Mouse (Mus musculus): ENCODE measurements around the gene Stra6. TPM values are rescaled to one million over a fixed set of nuclear protein-coding genes. Genes with fewer than 3 reads are reported as not detected.

The Stra6 gene
- total and polyA plus RNA-seq, 3 experiments = 0.08 to 0.09 (median 0.08) TPM

DNA sequence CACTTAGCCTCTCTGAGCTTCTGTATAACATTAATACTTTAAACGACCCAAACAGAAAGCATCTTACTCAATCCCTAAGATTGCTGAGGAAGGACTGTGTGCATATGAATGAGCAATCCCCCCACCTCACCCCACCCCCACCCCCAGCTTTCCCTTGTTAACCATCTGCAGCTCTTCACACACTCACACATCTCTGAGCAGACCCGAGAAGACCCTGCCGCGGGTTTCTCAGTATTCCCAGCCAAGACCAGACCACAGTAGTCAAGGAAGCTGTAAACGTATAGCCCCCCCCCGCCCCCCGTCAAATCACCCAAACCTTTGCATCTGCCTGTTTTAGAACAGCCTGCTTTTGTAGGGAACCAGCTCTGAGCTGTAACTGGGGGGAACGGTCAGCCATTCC, 21.0 kb downstream of the Stra6 start:
- dilution Hi-C loops (cut with MboI; ENCODE audit: extremely low pct_ligation_motif_present, extremely low pct_unique_long_range_greater_than_20kb, low sequenced_read_pairs) (no loop called here), in situ Hi-C loops (cut with MboI; ENCODE audit: low pct_ligation_motif_present, low pct_unique_long_range_greater_than_20kb, low sequenced_read_pairs) (no loop called here)
- H3K27ac ChIP-seq (ENCODE audit: insufficient read depth, low read depth) = no peak overlapping the region
- H3K4me1 ChIP-seq (ENCODE audit: control insufficient read depth in 1 of 2, insufficient read depth in 2 of 2) = peaks cover 0 to 12% of the 10 kb centered on the region in 2 experiments; a peak in 2 of 4 replicates
- H3K36me3 ChIP-seq (replicated peaks in 1 of 2; ENCODE audit: control insufficient read depth in 1 of 2, insufficient read depth in 1 of 2, low read length in 1 of 2) = no peaks in the 10 kb centered on the region
- DNase-seq (ENCODE audit: extremely low read depth) = no peak
- H3K9ac ChIP-seq (ENCODE audit: insufficient read depth, low read depth) = no peak overlapping the region
- peaks cover 16% of the 10 kb centered on the region for H3K27me3 ChIP-seq (replicated peaks)
- TF ChIP-seq MAFK (IDR thresholded peaks at IDR 0.05; ENCODE audit: insufficient replicate concordance, low read length) = no peak
- no peak for TF ChIP-seq EP300 (IDR thresholded peaks at IDR 0.05; ENCODE audit: low read length)
- TF ChIP-seq POLR2AphosphoS2 (IDR thresholded peaks at IDR 0.05; ENCODE audit: low read depth, low read length) = no peak
- TF ChIP-seq MAZ (IDR thresholded peaks at IDR 0.05; ENCODE audit: low read depth, low read length) = no peak
- TF ChIP-seq KAT2A (IDR thresholded peaks at IDR 0.05; ENCODE audit: insufficient replicate concordance, low read length) = no peak
- TF ChIP-seq CHD2 (IDR thresholded peaks at IDR 0.05; ENCODE audit: low read length) = no peak
- TF ChIP-seq E2F4 (IDR thresholded peaks at IDR 0.05; ENCODE audit: insufficient replicate concordance, low read depth, low read length) = no peak
- no peak for TF ChIP-seq MEF2A (IDR thresholded peaks at IDR 0.05; ENCODE audit: borderline replicate concordance, low read depth, low read length)
- TF ChIP-seq CHD1 (IDR thresholded peaks at IDR 0.05; ENCODE audit: low read depth, low read length) = no peak
- TF ChIP-seq MYC (IDR thresholded peaks at IDR 0.05; ENCODE audit: low read depth, low read length) = no peak
- TF ChIP-seq JUN (IDR thresholded peaks at IDR 0.05; ENCODE audit: insufficient read depth, low read depth, low read length) = no peak
- TF ChIP-seq PAX5 (IDR thresholded peaks at IDR 0.05; ENCODE audit: low read length) = no peak
- no peak for TF ChIP-seq USF1 (IDR thresholded peaks at IDR 0.05; ENCODE audit: low read depth, low read length)
- no peak for TF ChIP-seq ZMIZ1 (IDR thresholded peaks at IDR 0.05; ENCODE audit: low read depth, low read length)
- TF ChIP-seq USF2 (conservative IDR thresholded peaks at IDR 0.05; ENCODE audit: low read depth, low read length) = no peak
- TF ChIP-seq HCFC1 (IDR thresholded peaks at IDR 0.05; ENCODE audit: low read depth, low read length) = no peak
- TF ChIP-seq SMC3 (IDR thresholded peaks at IDR 0.05; ENCODE audit: low read depth, low read length) = no peak
- no peak for TF ChIP-seq NRF1 (IDR thresholded peaks at IDR 0.05; ENCODE audit: low read depth, low read length)
- no peak for TF ChIP-seq TCF12 (IDR thresholded peaks at IDR 0.05; ENCODE audit: low read depth, low read length)
- no peak for TF ChIP-seq TBP (conservative IDR thresholded peaks at IDR 0.05; ENCODE audit: low read depth, low read length)
- no peaks in the 10 kb centered on the region for H3K79me2 ChIP-seq (replicated peaks; ENCODE audit: control insufficient read depth, extremely low read depth, insufficient read depth, poor library complexity, severe bottlenecking)
- H3K9me3 ChIP-seq (replicated peaks; ENCODE audit: low read length) = no peaks in the 10 kb centered on the region
- H3K4me3 ChIP-seq (replicated peaks in 1 of 3; ENCODE audit: low read depth in 2 of 3, low read length in 2 of 3, poor library complexity in 1 of 3) = no peak overlapping the region
- no peak overlapping the region for H3K4me2 ChIP-seq (ENCODE audit: insufficient read depth, low read depth, poor library complexity, severe bottlenecking)

DNA sequence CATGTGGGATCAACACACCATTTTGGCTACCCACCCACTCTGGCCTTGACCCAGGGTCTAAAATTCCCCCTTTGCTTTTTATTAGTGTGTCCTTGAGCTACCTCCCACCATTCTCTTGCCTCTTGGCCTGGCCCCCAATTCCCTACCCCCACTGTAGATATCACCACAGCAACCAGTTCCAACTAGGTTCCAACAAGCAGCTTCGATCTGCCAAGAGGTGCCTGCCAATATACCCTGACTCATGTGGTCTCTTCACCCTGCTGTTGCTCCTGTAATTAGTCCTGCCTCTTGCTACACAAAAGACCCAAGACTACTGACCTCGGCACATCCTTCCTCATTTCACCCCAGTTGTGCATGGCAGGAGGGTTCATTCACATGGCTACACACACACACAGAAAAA, 21.5 kb downstream of the Stra6 start:
- no peaks in the 10 kb centered on the region for H3K36me3 ChIP-seq (replicated peaks in 1 of 2; ENCODE audit: control insufficient read depth in 1 of 2, insufficient read depth in 1 of 2, low read length in 1 of 2)
- H3K9ac ChIP-seq (ENCODE audit: insufficient read depth, low read depth) = no peak overlapping the region
- H3K27me3 ChIP-seq (replicated peaks) = peaks cover 17% of the 10 kb centered on the region
- dilution Hi-C loops (cut with MboI; ENCODE audit: extremely low pct_ligation_motif_present, extremely low pct_unique_long_range_greater_than_20kb, low sequenced_read_pairs) = no loop called here
- no peak overlapping the region for H3K4me2 ChIP-seq (ENCODE audit: insufficient read depth, low read depth, poor library complexity, severe bottlenecking)
- TF ChIP-seq UBTF (IDR thresholded peaks at IDR 0.05; ENCODE audit: low read depth, low read length) = no peak
- no peak overlapping the region for H3K27ac ChIP-seq (ENCODE audit: insufficient read depth, low read depth)
- H3K4me3 ChIP-seq (replicated peaks in 1 of 3; ENCODE audit: low read depth in 2 of 3, low read length in 2 of 3, poor library complexity in 1 of 3) = no peak overlapping the region
- no peaks in the 10 kb centered on the region for H3K79me2 ChIP-seq (replicated peaks; ENCODE audit: control insufficient read depth, extremely low read depth, insufficient read depth, poor library complexity, severe bottlenecking)
- in situ Hi-C loops (cut with MboI; ENCODE audit: low pct_ligation_motif_present, low pct_unique_long_range_greater_than_20kb, low sequenced_read_pairs) = no loop called here
- DNase-seq (ENCODE audit: extremely low read depth) = no peak
- no peaks in the 10 kb centered on the region for H3K9me3 ChIP-seq (replicated peaks; ENCODE audit: low read length)
- H3K4me1 ChIP-seq (ENCODE audit: control insufficient read depth in 1 of 2, insufficient read depth in 2 of 2) = peaks cover 0 to 12% of the 10 kb centered on the region in 2 experiments; a peak in 2 of 4 replicates

Data from CH12.LX (cell line).